Mouse (Mus musculus): Measurements from ENCODE around the gene Aatf.

- TF ChIP-seq POLR2A (IDR thresholded peaks at IDR 0.05; ENCODE audit: low read depth, low read length) (no peak), CTCF (IDR thresholded peaks at IDR 0.05; ENCODE audit: borderline replicate concordance, insufficient read depth, low read length) (no peak)
Measured at GRCm38 (mm10) chr11:84523321-84523831, 10.1 kb upstream of the Aatf start.
